Mouse (Mus musculus) cerebellum, postnatal 14 days (tissue): ENCODE data around the gene Fam228b.
"Not testable (repeated sequence)": the region's sequence is repeated elsewhere in the genome, so short reads cannot be mapped to it uniquely, and the experiment has no call there.

Experiments used
- DNase-seq, 2 experiments: peaks; one replicate each; pipeline ENCODE4 v3.0.0; 2021; ENCODE audit warnings: mixed read lengths in 2 of 2

Fam228b gene

GRCm38 (mm10) chr12:4768492-4769332 lies at the start of gene Fam228b, which contains the start of gene Pfn4:
TSS of gene Fam228b (minus strand) at chr12:4769267.
TSS of gene Pfn4 (plus strand) at chr12:4769022.
- peak; percentile 99 to 100 for DNase-seq

GRCm38 (mm10) chr12:4817361-4818101 lies 48.5 kb upstream of the Fam228b start, which contains the start of gene Sf3b6:
TSS of gene Sf3b6 (plus strand) at chr12:4817544.
- DNase-seq = peak; percentile 98 to 99

DNA sequence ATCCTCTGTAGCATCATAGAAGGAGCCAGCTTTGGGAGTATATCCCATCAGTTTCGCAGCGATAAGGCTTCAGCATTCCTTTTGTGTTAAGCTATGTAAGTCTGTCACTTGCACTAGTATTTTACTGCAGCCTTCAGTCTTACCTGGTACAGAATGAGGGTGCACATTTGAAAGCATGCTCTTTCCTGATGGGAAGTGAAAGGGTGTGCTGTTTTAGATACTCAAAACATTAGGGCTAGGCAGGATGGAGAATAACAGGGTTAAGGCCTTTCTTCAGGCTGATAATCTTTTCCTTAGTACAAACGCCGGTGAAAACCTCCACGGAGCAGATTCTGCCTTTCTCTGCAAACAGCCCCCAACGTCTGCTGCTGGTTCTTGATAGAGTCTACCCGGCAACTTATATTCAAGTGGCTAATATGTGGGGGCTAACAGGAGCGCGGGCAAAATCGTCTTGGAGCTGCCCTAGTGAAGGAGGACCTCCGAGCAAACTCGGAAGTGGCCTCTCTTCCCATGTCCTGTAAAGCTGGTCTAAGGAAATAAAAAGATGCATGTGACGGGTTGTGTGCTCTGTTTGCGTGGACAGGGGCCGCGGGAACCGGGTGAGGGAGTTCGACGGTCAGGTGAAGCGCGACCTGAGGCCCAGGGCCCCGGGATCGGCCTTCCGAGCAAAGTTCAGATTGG lies 47.8 kb upstream of the Fam228b start:
- no peak for DNase-seq

GRCm38 (mm10) chr12:4813636-4814035 lies 44.6 kb upstream of the Fam228b start:
- DNase-seq = peak in 1 of 2 experiments; percentile 34

DNA sequence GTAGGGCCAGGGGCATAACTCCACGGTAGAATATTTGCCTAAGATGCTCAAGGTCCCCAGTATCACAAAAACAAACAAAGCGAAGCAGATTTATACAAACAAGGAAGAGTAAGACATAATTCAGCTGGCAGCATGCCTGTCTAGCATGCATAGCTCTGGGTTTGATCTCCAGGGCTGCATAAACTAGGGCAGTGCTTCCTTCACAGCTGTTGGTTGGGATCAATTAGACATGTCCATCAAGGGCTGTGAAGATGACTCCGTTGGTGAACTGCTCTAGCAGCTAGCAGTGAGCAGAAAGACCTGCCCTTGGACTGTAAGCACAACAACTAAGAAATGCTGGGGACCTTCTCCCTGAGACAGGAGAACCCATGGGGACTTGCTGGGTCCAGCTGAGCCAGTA lies 42.6 kb upstream of the Fam228b start:
- no peak for DNase-seq

- DNase-seq = no peak
Measured at GRCm38 (mm10) chr12:4811036-4811435, 42.0 kb upstream of the Fam228b start.

- DNase-seq = not testable (repeated sequence)
Measured at GRCm38 (mm10) chr12:4797471-4797870, 28.4 kb upstream of the Fam228b start.

- DNase-seq = peak; percentile 42 to 56
Measured at GRCm38 (mm10) chr12:4793718-4794117, 24.7 kb upstream of the Fam228b start.

DNA sequence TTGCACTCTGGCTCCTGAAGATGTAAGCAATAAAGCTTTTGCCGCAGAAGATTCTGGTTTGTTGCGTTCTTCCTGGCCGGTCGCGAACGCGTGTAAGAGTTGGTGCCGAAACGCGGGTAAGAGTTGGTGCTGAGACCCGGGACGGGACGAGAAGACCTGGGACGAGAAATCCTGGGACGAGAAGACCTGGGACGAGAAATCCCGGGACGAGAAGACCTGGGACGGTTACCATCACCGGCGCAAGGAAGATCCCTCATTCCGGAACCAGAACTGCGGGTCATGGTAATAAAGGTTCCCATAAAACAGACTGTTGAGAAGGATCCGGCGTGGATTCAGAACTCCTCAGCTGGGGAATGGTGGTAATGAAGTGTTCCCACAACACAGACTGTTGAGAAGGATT lies 19.1 kb upstream of the Fam228b start:
- not testable (repeated sequence) for DNase-seq

DNA sequence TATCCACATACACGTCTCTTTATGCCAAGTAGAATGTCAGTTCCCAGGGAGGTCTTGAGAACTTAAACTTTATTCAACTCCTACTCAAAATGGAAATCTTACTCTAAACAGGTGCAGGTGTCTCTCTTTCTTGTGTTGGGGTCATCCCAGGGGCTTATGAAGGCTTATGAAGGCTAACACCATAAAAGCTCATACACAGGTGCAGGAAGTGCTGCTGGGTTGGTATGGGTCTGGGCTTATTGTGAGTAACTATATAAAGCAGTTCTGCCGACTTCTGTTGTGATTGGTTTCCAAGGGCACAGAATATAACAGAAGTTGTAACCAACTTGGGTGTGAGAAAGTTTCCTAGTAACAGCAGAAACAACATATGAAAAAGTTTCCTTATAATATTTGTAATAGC lies 15.4 kb upstream of the Fam228b start:
- DNase-seq = no peak

GRCm38 (mm10) chr12:4783598-4783997 lies 14.5 kb upstream of the Fam228b start:
- DNase-seq = no peak

DNA sequence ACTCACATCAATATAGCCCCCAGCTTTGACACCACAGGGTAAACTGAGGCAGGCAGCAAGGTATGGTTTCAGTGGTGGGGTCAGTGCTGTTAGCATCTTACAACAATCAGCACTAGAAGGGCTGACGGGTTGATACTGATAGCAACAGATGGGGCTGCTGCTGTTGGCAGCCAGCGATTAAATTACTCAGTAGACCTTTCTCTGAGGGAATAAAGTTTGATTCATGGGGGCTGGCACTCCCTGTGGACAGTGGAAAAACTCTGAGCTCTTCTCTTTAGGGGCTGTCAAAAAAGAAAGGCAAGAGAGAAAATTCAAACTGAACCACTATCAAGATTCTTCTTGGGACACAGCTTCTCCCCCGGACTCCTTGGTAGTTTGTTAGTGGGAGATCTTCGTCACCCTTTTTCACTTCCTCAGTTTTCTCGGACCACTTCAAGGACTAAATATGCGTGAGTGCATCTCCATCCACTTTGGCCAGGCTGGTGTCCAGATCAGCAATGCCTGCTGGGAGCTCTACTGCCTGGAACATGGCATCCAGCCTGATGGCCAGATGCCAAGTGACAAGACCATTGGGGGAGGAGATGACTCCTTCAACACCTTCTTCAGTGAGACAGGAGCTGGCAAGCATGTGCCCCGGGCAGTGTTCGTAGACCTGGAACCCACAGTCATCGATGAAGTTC lies 12.8 kb upstream of the Fam228b start:
- peak; percentile 57 to 64 for DNase-seq

DNA sequence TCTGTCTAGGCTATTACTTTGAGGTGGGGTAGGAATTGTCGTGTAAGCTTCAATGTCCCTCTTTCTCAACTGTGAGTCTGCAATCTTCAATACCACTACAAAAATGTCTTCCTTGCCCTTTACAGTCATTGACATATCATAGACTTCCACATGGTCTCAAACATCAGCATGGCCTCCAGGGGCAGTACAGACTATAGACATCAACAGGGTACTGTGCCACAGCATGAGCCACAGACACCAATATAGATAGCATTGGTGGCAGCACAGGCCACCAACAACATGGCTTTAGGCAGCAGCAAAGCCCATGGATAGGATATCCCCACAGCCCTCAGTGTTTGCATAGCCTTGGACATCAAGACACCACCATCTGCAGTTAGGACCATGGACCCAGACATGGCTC lies 12.2 kb upstream of the Fam228b start:
- no peak for DNase-seq

- DNase-seq = no peak
Measured at GRCm38 (mm10) chr12:4780245-4780644, 11.2 kb upstream of the Fam228b start.

- no peak for DNase-seq
Measured at GRCm38 (mm10) chr12:4777734-4778133, 8.7 kb upstream of the Fam228b start.

DNA sequence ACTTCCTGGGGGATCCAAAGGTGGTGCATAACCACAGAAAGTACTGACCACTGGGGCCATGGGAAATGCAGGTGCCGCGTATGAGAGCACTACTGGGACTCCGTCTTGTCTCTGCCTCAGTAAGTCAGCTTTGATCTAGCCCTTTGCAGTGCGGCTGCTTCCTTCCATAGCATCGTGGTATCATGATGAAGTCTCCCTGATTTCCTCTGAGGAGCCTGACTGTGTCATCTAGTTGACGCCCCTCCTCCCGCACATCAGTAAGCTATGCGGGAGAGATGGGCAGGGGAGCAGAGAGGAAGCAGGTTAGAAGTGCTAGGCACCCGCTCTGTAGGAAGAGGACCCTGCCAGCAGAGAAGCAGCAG lies 6.5 kb upstream of the Fam228b start:
- DNase-seq = no peak

DNA sequence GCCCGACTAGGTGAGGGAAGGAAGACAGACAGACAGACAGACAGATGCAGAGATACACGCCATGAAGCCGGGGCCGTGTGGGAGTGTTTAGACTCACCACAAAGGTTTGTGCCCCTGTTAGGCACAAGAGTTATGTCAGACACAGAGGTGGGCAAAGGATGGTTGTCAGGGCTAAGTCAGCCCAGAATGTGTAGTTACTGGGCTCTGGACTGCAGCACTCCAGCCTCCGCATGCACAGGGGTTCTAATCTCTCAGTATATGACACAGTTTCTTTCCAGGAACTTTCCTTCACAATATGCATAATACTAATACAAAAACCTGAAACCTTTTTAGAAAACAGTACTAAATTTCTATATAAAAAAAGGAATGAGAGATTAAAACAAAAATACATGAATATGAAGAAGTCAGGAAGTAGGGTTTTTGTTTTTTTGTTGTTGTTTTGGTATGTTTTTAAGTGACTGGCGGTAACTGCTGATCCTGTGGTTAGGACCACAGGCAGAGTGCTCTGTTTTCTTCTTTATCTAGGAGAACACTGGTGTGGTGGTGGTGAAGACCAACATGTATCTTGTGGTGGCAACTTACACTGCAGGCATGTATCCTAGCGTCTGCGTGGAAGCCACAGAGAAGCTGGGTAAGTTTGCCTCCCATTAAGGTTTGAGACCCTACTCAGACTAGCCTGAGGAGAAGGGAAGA lies 6.0 kb upstream of the Fam228b start:
- DNase-seq = no peak

DNA sequence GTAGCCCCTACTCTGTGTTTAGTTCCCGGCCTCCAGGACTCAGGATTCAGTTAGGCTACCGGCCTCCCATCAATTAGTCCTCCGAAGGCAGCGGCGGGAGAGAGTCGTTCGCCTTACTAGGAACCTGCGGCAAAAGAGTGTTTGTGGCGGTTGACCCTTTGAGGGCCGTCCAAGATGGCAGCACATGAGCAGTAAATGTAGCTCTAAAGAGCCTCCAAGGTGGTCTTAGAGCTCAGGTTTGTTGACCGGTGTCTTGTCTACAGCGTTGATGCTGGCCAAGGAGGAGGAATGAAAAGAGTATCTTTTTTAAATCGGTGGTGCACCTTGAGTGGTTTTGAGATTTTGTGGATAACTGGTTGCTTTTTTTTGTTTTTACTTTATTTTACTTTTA lies 261 bp upstream of the Fam228b start:
- no peak for DNase-seq

- no peak for DNase-seq
Measured at GRCm38 (mm10) chr12:4757060-4757459, 12.0 kb downstream of the Fam228b start.

DNA sequence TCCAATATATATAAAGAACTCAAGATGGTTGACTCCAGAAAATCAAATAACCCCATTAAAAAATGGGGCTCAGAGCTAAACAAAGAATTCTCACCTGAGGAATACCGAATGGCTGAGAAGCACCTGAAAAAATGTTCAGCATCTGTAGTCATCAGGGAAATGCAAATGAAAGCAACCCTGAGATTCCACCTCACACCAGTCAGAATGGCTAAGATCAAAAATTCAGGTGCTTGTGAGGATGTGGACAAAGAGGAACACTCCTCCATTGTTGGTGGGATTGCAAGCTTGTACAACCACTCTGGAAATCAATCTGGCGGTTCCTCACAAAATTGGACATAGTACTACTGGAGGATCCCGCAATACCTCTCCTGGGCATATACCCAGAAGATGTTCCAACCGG lies 14.6 kb downstream of the Fam228b start:
- DNase-seq = not testable (repeated sequence)

GRCm38 (mm10) chr12:4744486-4744885 lies 24.6 kb downstream of the Fam228b start:
- no peak for DNase-seq

- DNase-seq = no peak
Measured at GRCm38 (mm10) chr12:4742183-4742582, 26.9 kb downstream of the Fam228b start.
